Mouse (Mus musculus): ENCODE data around the gene Sepsecs. TPM values are rescaled to one million over a fixed set of nuclear protein-coding genes. Genes with fewer than 3 reads are reported as not detected.
A peak's percentile ranks its signal among the peaks of the same experiment; 100 is the strongest.
"Not testable (repeated sequence)": the region's sequence is repeated elsewhere in the genome, so short reads cannot be mapped to it uniquely, and the experiment has no call there.

The Sepsecs gene
- polyA plus RNA-seq (2014; fragmentation: Nextera tagmentation; extraction: Ambion mirVana): 8.7 and 9.0 TPM in 2 replicates

GRCm38 (mm10) chr5:52669426-52670191 is at the start of gene Sepsecs:
Sepsecs (minus strand) TSS chr5:52669708.
- 4% methylated on average over 55 of the region's 56 CpGs for WGBS
- Histone ChIP-seq H3K9me3 (ENCODE audit: control insufficient read depth, low read length) (no peaks in the 10 kb centered on the region), H3K27ac (ENCODE audit: low read depth, low read length) (no peak within 1 kb of the TSS)

GRCm38 (mm10) chr5:52716742-52717448 is 47.4 kb upstream of the Sepsecs start:
- Histone ChIP-seq H3K9ac (ENCODE audit: low read length) (no peak overlapping the region), H3K4me1 (ENCODE audit: control insufficient read depth, insufficient read depth, low read length) (no peaks in the 10 kb centered on the region), H3K36me3 (ENCODE audit: control insufficient read depth, insufficient read depth, low read length) (no peaks in the 10 kb centered on the region), H3K27ac (ENCODE audit: low read depth, low read length) (no peak overlapping the region), H3K27me3 (ENCODE audit: control insufficient read depth, insufficient read depth, low read length) (no peaks in the 10 kb centered on the region), H3K9me3 (ENCODE audit: control insufficient read depth, low read length) (no peaks in the 10 kb centered on the region), H3K4me2 (ENCODE audit: low read depth) (no peak overlapping the region), H3K4me3 (ENCODE audit: low read depth, low read length) (no peak overlapping the region)
- ATAC-seq (ENCODE audit: insufficient read depth, low FRiP score, low TSS enrichment) (no peak), DNase-seq (ENCODE audit: low spot score) (no peak)
- 76% methylated on average over 5 of the region's 5 CpGs for WGBS

More at GRCm38 (mm10) chr5:52669426-52670191, at the start of gene Sepsecs:
- H3K4me1 ChIP-seq (ENCODE audit: control insufficient read depth, insufficient read depth, low read length): peaks cover 4% of the 10 kb centered on the region; the same call in 1 of the 2 replicates
- peak; percentile 93 for DNase-seq (ENCODE audit: low spot score)
- peak within 1 kb of the TSS; percentile 85 for H3K9ac ChIP-seq (ENCODE audit: low read length)
- peak within 1 kb of the TSS; percentile 69 for H3K4me2 ChIP-seq (ENCODE audit: low read depth)
- no peaks in the 10 kb centered on the region for H3K27me3 ChIP-seq (ENCODE audit: control insufficient read depth, insufficient read depth, low read length)
- no peaks in the 10 kb centered on the region for H3K36me3 ChIP-seq (ENCODE audit: control insufficient read depth, insufficient read depth, low read length)
- H3K4me3 ChIP-seq (ENCODE audit: low read depth, low read length): peak within 1 kb of the TSS; percentile 81
- ATAC-seq (ENCODE audit: insufficient read depth, low FRiP score, low TSS enrichment): peak; percentile 92

- DNase-seq (ENCODE audit: low spot score) (no peak), ATAC-seq (ENCODE audit: insufficient read depth, low FRiP score, low TSS enrichment) (no peak)
- no peak overlapping the region for H3K27ac ChIP-seq (ENCODE audit: low read depth, low read length)
- no peaks in the 10 kb centered on the region for H3K4me1 ChIP-seq (ENCODE audit: control insufficient read depth, insufficient read depth, low read length)
- H3K27me3 ChIP-seq (ENCODE audit: control insufficient read depth, insufficient read depth, low read length): no peaks in the 10 kb centered on the region
- no peaks in the 10 kb centered on the region for H3K9me3 ChIP-seq (ENCODE audit: control insufficient read depth, low read length)
- no peaks in the 10 kb centered on the region for H3K36me3 ChIP-seq (ENCODE audit: control insufficient read depth, insufficient read depth, low read length)
- H3K4me2 ChIP-seq (ENCODE audit: low read depth): no peak overlapping the region
- no peak overlapping the region for H3K4me3 ChIP-seq (ENCODE audit: low read depth, low read length)
- H3K9ac ChIP-seq (ENCODE audit: low read length): no peak overlapping the region
Observed at GRCm38 (mm10) chr5:52712704-52713103, 43.2 kb upstream of the Sepsecs start.

GRCm38 (mm10) chr5:52704562-52704961 is 35.1 kb upstream of the Sepsecs start:
- no peak for DNase-seq (ENCODE audit: low spot score)
- Histone ChIP-seq H3K4me3 (ENCODE audit: low read depth, low read length) (no peak overlapping the region), H3K4me1 (ENCODE audit: control insufficient read depth, insufficient read depth, low read length) (no peaks in the 10 kb centered on the region), H3K9ac (ENCODE audit: low read length) (no peak overlapping the region), H3K9me3 (ENCODE audit: control insufficient read depth, low read length) (no peaks in the 10 kb centered on the region), H3K27ac (ENCODE audit: low read depth, low read length) (no peak overlapping the region), H3K36me3 (ENCODE audit: control insufficient read depth, insufficient read depth, low read length) (no peaks in the 10 kb centered on the region), H3K4me2 (ENCODE audit: low read depth) (no peak overlapping the region), H3K27me3 (ENCODE audit: control insufficient read depth, insufficient read depth, low read length) (no peaks in the 10 kb centered on the region)
- WGBS: 75% methylated on average over 4 of the region's 4 CpGs
- no peak for ATAC-seq (ENCODE audit: insufficient read depth, low FRiP score, low TSS enrichment)

- H3K36me3 ChIP-seq (ENCODE audit: control insufficient read depth, insufficient read depth, low read length); DNase-seq (ENCODE audit: low spot score); H3K9ac ChIP-seq (ENCODE audit: low read length); H3K27ac ChIP-seq (ENCODE audit: low read depth, low read length); H3K27me3 ChIP-seq (ENCODE audit: control insufficient read depth, insufficient read depth, low read length); ATAC-seq (ENCODE audit: insufficient read depth, low FRiP score, low TSS enrichment); H3K4me3 ChIP-seq (ENCODE audit: low read depth, low read length); H3K4me2 ChIP-seq (ENCODE audit: low read depth); H3K4me1 ChIP-seq (ENCODE audit: control insufficient read depth, insufficient read depth, low read length); H3K9me3 ChIP-seq (ENCODE audit: control insufficient read depth, low read length): not testable (repeated sequence)
- WGBS: 88% methylated on average over 7 of the region's 7 CpGs
Observed at GRCm38 (mm10) chr5:52697882-52698440, 28.5 kb upstream of the Sepsecs start.

DNA sequence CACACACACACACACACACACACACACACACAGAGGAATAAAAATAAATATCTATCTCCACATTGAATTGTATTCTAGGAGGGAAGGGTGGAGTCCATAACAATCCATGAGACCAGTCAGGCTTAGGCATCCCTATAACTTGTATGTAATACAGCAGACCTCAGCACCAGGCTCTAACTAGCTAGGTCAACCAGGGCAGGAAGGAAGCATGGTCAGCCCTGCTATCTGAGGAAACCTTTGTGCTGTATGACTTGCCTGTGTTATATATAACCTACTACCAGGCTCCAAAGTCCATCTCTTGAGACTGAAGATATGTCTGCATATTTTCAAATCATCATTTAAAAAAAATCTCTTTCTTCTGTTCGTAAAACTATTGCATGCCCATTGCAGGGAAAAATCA is 27.8 kb upstream of the Sepsecs start:
- Histone ChIP-seq H3K9ac (ENCODE audit: low read length) (no peak overlapping the region), H3K9me3 (ENCODE audit: control insufficient read depth, low read length) (no peaks in the 10 kb centered on the region), H3K4me1 (ENCODE audit: control insufficient read depth, insufficient read depth, low read length) (no peaks in the 10 kb centered on the region), H3K27me3 (ENCODE audit: control insufficient read depth, insufficient read depth, low read length) (no peaks in the 10 kb centered on the region), H3K36me3 (ENCODE audit: control insufficient read depth, insufficient read depth, low read length) (no peaks in the 10 kb centered on the region), H3K4me2 (ENCODE audit: low read depth) (no peak overlapping the region), H3K4me3 (ENCODE audit: low read depth, low read length) (no peak overlapping the region), H3K27ac (ENCODE audit: low read depth, low read length) (no peak overlapping the region)
- WGBS: 97% methylated on average over 1 of the region's 1 CpGs
- DNase-seq (ENCODE audit: low spot score) (no peak), ATAC-seq (ENCODE audit: insufficient read depth, low FRiP score, low TSS enrichment) (no peak)

DNA sequence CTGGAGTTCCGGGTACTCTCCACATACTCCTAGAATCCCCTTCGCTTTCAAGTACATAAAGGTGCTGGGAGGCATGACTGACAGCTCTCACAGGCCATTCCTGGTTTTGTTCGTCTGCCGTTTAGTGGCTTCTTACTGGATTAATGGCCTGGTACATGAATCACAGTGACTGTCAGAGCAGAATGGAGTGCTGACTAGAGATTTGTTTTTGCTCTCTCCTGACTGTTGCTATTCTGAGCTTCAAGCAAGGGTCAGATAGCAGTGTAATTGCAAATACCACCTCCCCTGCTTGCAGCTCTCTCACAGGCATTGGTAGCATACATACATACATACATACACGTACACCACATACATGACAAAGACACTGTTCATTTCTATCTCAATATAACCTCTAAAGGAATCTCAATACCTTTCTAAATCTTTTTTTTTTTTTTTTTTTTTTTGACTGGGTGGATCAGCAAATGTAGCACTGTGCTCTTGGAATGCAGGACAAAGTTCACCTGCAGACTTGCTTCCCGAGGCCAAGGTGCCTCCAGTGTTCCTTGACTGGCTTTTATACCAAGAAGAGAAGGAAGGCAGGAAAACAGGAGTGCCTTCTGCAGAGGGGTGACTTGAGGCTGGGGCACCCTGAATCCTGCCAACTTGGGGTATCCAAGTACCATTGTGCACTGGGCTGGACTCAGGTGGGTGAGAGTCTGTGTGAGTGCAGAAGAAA is 18.4 kb upstream of the Sepsecs start:
- H3K27ac ChIP-seq (ENCODE audit: low read depth, low read length): no peak overlapping the region
- H3K27me3 ChIP-seq (ENCODE audit: control insufficient read depth, insufficient read depth, low read length): no peaks in the 10 kb centered on the region
- no peak overlapping the region for H3K4me2 ChIP-seq (ENCODE audit: low read depth)
- no peaks in the 10 kb centered on the region for H3K36me3 ChIP-seq (ENCODE audit: control insufficient read depth, insufficient read depth, low read length)
- no peak for ATAC-seq (ENCODE audit: insufficient read depth, low FRiP score, low TSS enrichment)
- H3K4me1 ChIP-seq (ENCODE audit: control insufficient read depth, insufficient read depth, low read length): no peaks in the 10 kb centered on the region
- no peaks in the 10 kb centered on the region for H3K9me3 ChIP-seq (ENCODE audit: control insufficient read depth, low read length)
- no peak for DNase-seq (ENCODE audit: low spot score)
- no peak overlapping the region for H3K9ac ChIP-seq (ENCODE audit: low read length)
- no peak overlapping the region for H3K4me3 ChIP-seq (ENCODE audit: low read depth, low read length)
- 71% methylated on average over 6 of the region's 6 CpGs for WGBS

- Histone ChIP-seq H3K27ac (ENCODE audit: low read depth, low read length) (no peak overlapping the region), H3K36me3 (ENCODE audit: control insufficient read depth, insufficient read depth, low read length) (no peaks in the 10 kb centered on the region), H3K4me1 (ENCODE audit: control insufficient read depth, insufficient read depth, low read length) (no peaks in the 10 kb centered on the region), H3K4me2 (ENCODE audit: low read depth) (no peak overlapping the region), H3K4me3 (ENCODE audit: low read depth, low read length) (no peak overlapping the region), H3K27me3 (ENCODE audit: control insufficient read depth, insufficient read depth, low read length) (no peaks in the 10 kb centered on the region), H3K9me3 (ENCODE audit: control insufficient read depth, low read length) (no peaks in the 10 kb centered on the region), H3K9ac (ENCODE audit: low read length) (no peak overlapping the region)
- DNase-seq (ENCODE audit: low spot score): no peak
- no peak for ATAC-seq (ENCODE audit: insufficient read depth, low FRiP score, low TSS enrichment)
- WGBS: 77% methylated on average over 4 of the region's 4 CpGs
Observed at GRCm38 (mm10) chr5:52681111-52681510, 11.6 kb upstream of the Sepsecs start.

All from neural tube, embryonic 11.5 days (tissue).